ENCODE assay signal across 8 mouse cellular contexts in genomic region chr7:134026200-134027019, GRCm38 (mm10).
DNase-seq lines count a peak whose midpoint lies in the region; ATAC-seq and TF ChIP-seq lines count a peak whose summit lies in the region.

No protein-coding gene starts in this region.

- DNase-seq in Muller cell, postnatal 12 days (ENCODE audit: inconsistent ontology term) = peak; percentile 90
- DNase-seq in cerebellum, postnatal 25 days = peak; percentile 30 to 59
- DNase-seq in gastrocnemius, adult 2 months = peak; percentile 79
- peak; percentile 80 for DNase-seq in hindbrain, postnatal 0 days (ENCODE audit: low spot score)
- DNase-seq in left cerebral cortex, adult 11 months (ENCODE audit: low spot score) = peak; percentile 32
- peak; percentile 80 for DNase-seq in lung, postnatal 25 days (ENCODE audit: low spot score)
- peak; percentile 14 to 55 for DNase-seq in right cerebral cortex, postnatal 36 days (ENCODE audit: low spot score in 2 of 2)
- no peak for DNase-seq in thymus, postnatal 0 days (ENCODE audit: low spot score)

- intact Hi-C loops in gastrocnemius, adult 2 months (cut with DNase I) = no loop called here

- WGBS in hindbrain, postnatal 0 days = 16% methylated on average over 16 of the region's 16 CpGs

- no peaks in the 10 kb centered on the region for H3K36me3 ChIP-seq in hindbrain, postnatal 0 days (ENCODE audit: insufficient read depth, low read length)

- H3K4me2 ChIP-seq in hindbrain, postnatal 0 days (ENCODE audit: low read depth, low read length) = no peak overlapping the region

- H3K9ac ChIP-seq in hindbrain, postnatal 0 days (replicated peaks; ENCODE audit: low read length) = no peak overlapping the region

- H3K27me3 ChIP-seq in hindbrain, postnatal 0 days (ENCODE audit: insufficient read depth, low read length) = no peaks in the 10 kb centered on the region

- H3K9me3 ChIP-seq in hindbrain, postnatal 0 days (ENCODE audit: low read length) = no peaks in the 10 kb centered on the region

- ATAC-seq in hindbrain, postnatal 0 days = peak; percentile 85

- no peak for TF ChIP-seq CTCF in gastrocnemius, adult 2 months (IDR thresholded peaks at IDR 0.05)
- TF ChIP-seq CTCF in hindbrain, postnatal 0 days (IDR thresholded peaks at IDR 0.05; ENCODE audit: low read depth) = no peak

- peak overlapping the region; percentile 58 for H3K27ac ChIP-seq in gastrocnemius, adult 2 months
- H3K27ac ChIP-seq in hindbrain, postnatal 0 days = peak overlapping the region; percentile 70

- peak overlapping the region; percentile 33 for H3K4me3 ChIP-seq in gastrocnemius, adult 2 months
- no peak overlapping the region for H3K4me3 ChIP-seq in hindbrain, postnatal 0 days (ENCODE audit: low read length)

- H3K4me1 ChIP-seq in hindbrain, postnatal 0 days (ENCODE audit: insufficient read depth, low read length) = peaks cover 5% of the 10 kb centered on the region; the same call in 1 of the 2 replicates
